Mouse (Mus musculus): ENCODE results near the gene Macrod1. TPM values are rescaled to one million over a fixed set of nuclear protein-coding genes. Genes with fewer than 3 reads are reported as not detected.

The Macrod1 gene
- polyA plus RNA-seq (2012; rRNA removed) = 61.7 and 67.2 TPM in 2 replicates

- WGBS = under 1% methylated on average over 72 of the region's 72 CpGs
- TF ChIP-seq CTCF (conservative IDR thresholded peaks at IDR 0.05; ENCODE audit: insufficient read depth, insufficient read length, low read depth, low read length) (no peak), POLR2A (IDR thresholded peaks at IDR 0.05; ENCODE audit: low read depth, low read length) (no peak)
- peak; percentile 91 for DNase-seq
- no peaks in the 10 kb centered on the region for H3K27me3 ChIP-seq (replicated peaks; ENCODE audit: control insufficient read depth, insufficient read depth, low read length)
- peak within 1 kb of the TSS; percentile 52 for H3K4me3 ChIP-seq (ENCODE audit: insufficient read depth, low read depth, low read length)
- H3K27ac ChIP-seq (ENCODE audit: insufficient read depth, low read depth, low read length) = peak within 1 kb of the TSS; percentile 81
- H3K4me1 ChIP-seq (ENCODE audit: control insufficient read depth, insufficient read depth, low read length) = peaks cover 9% of the 10 kb centered on the region
- no peaks in the 10 kb centered on the region for H3K36me3 ChIP-seq (ENCODE audit: control insufficient read depth, insufficient read depth, low read length)
Measured at GRCm38 (mm10) chr19:7056248-7057087, at the start of gene Macrod1. Macrod1 (plus strand) TSS chr19:7056810.

GRCm38 (mm10) chr19:7006892-7007593 is 49.6 kb upstream of the Macrod1 start:
- Histone ChIP-seq H3K4me3 (ENCODE audit: insufficient read depth, low read depth, low read length) (no peak overlapping the region), H3K36me3 (ENCODE audit: control insufficient read depth, insufficient read depth, low read length) (no peaks in the 10 kb centered on the region), H3K27me3 (replicated peaks; ENCODE audit: control insufficient read depth, insufficient read depth, low read length) (no peaks in the 10 kb centered on the region), H3K27ac (ENCODE audit: insufficient read depth, low read depth, low read length) (no peak overlapping the region), H3K4me1 (ENCODE audit: control insufficient read depth, insufficient read depth, low read length) (no peaks in the 10 kb centered on the region)
- TF ChIP-seq CTCF (conservative IDR thresholded peaks at IDR 0.05; ENCODE audit: insufficient read depth, insufficient read length, low read depth, low read length) (no peak), POLR2A (IDR thresholded peaks at IDR 0.05; ENCODE audit: low read depth, low read length) (no peak)
- no peak for DNase-seq
- 78% methylated on average over 9 of the region's 9 CpGs for WGBS

GRCm38 (mm10) chr19:7012426-7012825 is 44.2 kb upstream of the Macrod1 start:
- no peak overlapping the region for H3K4me3 ChIP-seq (ENCODE audit: insufficient read depth, low read depth, low read length)
- peak; percentile 46 for DNase-seq
- no peak for TF ChIP-seq POLR2A (IDR thresholded peaks at IDR 0.05; ENCODE audit: low read depth, low read length)
- no peak for TF ChIP-seq CTCF (conservative IDR thresholded peaks at IDR 0.05; ENCODE audit: insufficient read depth, insufficient read length, low read depth, low read length)
- WGBS = 60% methylated on average over 4 of the region's 4 CpGs
- no peaks in the 10 kb centered on the region for H3K27me3 ChIP-seq (replicated peaks; ENCODE audit: control insufficient read depth, insufficient read depth, low read length)
- H3K27ac ChIP-seq (ENCODE audit: insufficient read depth, low read depth, low read length) = no peak overlapping the region
- H3K36me3 ChIP-seq (ENCODE audit: control insufficient read depth, insufficient read depth, low read length) = no peaks in the 10 kb centered on the region
- no peaks in the 10 kb centered on the region for H3K4me1 ChIP-seq (ENCODE audit: control insufficient read depth, insufficient read depth, low read length)

- no peaks in the 10 kb centered on the region for H3K36me3 ChIP-seq (ENCODE audit: control insufficient read depth, insufficient read depth, low read length)
- H3K27me3 ChIP-seq (replicated peaks; ENCODE audit: control insufficient read depth, insufficient read depth, low read length) = no peaks in the 10 kb centered on the region
- H3K27ac ChIP-seq (ENCODE audit: insufficient read depth, low read depth, low read length) = no peak overlapping the region
- H3K4me3 ChIP-seq (ENCODE audit: insufficient read depth, low read depth, low read length) = no peak overlapping the region
- peak; percentile 37 for DNase-seq
- 71% methylated on average over 9 of the region's 9 CpGs for WGBS
- no peaks in the 10 kb centered on the region for H3K4me1 ChIP-seq (ENCODE audit: control insufficient read depth, insufficient read depth, low read length)
- TF ChIP-seq CTCF (conservative IDR thresholded peaks at IDR 0.05; ENCODE audit: insufficient read depth, insufficient read length, low read depth, low read length) (no peak), POLR2A (IDR thresholded peaks at IDR 0.05; ENCODE audit: low read depth, low read length) (no peak)
Measured at GRCm38 (mm10) chr19:7013984-7014383, 42.6 kb upstream of the Macrod1 start.

DNA sequence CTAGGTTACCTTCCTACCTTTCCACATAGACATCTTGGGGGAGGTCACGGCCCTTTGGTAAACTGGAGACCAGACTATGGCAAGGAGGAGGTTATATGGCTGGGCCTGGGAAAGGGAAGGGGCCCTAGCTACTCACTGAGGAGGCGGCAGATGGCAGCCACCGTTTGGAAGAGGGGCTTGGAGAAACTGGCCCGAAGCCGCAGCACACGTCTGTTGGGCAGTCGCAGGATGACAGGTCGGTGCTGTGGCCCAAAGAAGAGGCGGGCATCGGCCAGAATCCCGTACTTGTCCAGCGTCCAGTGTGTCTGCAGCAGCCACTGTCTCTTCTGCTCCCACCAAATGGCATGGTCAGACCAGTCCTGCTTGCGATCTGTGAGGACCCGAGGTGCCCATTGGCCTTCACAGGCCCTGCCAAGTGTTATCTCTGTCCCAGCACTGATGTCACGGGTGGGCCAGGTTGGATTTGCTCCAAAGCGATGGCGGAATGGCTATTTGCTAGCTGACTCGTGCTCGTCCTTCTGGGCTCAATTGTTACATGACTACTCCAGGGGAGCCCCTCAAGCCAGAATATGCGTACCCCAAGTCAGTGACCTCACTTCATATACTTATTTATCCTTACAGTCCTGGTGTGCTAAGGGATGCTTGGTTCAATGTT is 42.0 kb upstream of the Macrod1 start:
- 93% methylated on average over 20 of the region's 20 CpGs for WGBS
- Histone ChIP-seq H3K27ac (ENCODE audit: insufficient read depth, low read depth, low read length) (no peak overlapping the region), H3K4me3 (ENCODE audit: insufficient read depth, low read depth, low read length) (no peak overlapping the region), H3K4me1 (ENCODE audit: control insufficient read depth, insufficient read depth, low read length) (no peaks in the 10 kb centered on the region), H3K27me3 (replicated peaks; ENCODE audit: control insufficient read depth, insufficient read depth, low read length) (no peaks in the 10 kb centered on the region), H3K36me3 (ENCODE audit: control insufficient read depth, insufficient read depth, low read length) (no peaks in the 10 kb centered on the region)
- DNase-seq = no peak
- TF ChIP-seq POLR2A (IDR thresholded peaks at IDR 0.05; ENCODE audit: low read depth, low read length) (no peak), CTCF (conservative IDR thresholded peaks at IDR 0.05; ENCODE audit: insufficient read depth, insufficient read length, low read depth, low read length) (no peak)

DNA sequence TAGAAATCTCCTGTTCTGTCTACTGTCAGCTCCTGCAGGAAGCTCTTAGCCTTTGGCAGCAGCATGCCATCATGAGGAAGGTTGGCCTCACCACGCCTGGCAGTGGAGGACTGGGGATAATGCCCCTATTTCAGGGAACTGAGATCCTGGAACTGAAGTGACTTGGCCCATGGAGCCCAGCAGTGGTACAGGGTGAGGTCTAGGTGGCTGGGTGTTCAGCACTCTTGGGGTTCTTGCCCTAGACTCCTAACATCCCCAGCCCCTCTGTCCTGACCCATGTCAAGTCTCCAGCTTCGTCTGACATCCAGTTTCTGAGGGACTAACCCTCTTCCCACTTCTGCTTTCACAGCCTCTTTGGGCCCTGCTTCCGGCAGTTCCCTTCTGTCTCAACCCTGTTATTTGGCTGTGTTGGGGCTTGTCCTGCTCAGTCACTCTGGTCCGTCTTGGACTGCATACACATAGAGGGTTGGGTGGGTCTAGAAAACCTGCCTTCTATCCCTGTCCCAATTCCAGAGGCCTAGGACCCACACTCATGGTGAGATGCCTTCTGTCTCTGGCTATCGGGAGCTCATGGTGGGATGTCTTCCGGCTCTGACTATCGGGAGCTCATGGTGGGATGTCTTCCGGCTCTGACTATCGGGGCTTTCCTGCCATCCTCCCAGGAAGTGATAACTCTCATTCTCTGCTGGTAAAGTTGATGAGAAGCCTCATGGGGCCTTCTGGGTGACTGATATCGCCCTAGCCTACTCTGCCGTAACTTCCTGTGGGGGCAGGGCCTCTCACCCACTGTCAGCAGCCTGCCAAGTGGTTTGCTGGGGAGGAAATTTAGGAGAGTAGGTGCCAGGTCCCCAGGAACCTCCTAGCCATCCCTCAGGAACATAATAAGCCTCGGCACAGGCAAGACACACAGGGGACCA is 38.8 kb upstream of the Macrod1 start:
- no peak overlapping the region for H3K27ac ChIP-seq (ENCODE audit: insufficient read depth, low read depth, low read length)
- H3K4me3 ChIP-seq (ENCODE audit: insufficient read depth, low read depth, low read length) = no peak overlapping the region
- no peaks in the 10 kb centered on the region for H3K4me1 ChIP-seq (ENCODE audit: control insufficient read depth, insufficient read depth, low read length)

More for the DNA sequence above, 38.8 kb upstream of the Macrod1 start:
- no peaks in the 10 kb centered on the region for H3K27me3 ChIP-seq (replicated peaks; ENCODE audit: control insufficient read depth, insufficient read depth, low read length)
- WGBS = 70% methylated on average over 12 of the region's 12 CpGs
- TF ChIP-seq CTCF (conservative IDR thresholded peaks at IDR 0.05; ENCODE audit: insufficient read depth, insufficient read length, low read depth, low read length) = no peak
- no peak for TF ChIP-seq POLR2A (IDR thresholded peaks at IDR 0.05; ENCODE audit: low read depth, low read length)
- DNase-seq = no peak
- peaks cover 4% of the 10 kb centered on the region; the same call in 1 of the 2 replicates for H3K36me3 ChIP-seq (ENCODE audit: control insufficient read depth, insufficient read depth, low read length)
